Mouse (Mus musculus) kidney, embryonic 15.5 days (tissue): ENCODE measurements at regions not wholly inside any gene's neighbourhood (a gene's known extent, or its start where the extent isn't known, plus 50 kb on each side); places are given as distances from the start of the nearest gene placed in this dataset.
A peak's percentile ranks its signal among the peaks of the same experiment; 100 is the strongest.

ENCODE experiments used
- ATAC-seq: fragments of 200-750 bp; cut with Nextera tagmentation; replicated peaks from 2 replicates; pipeline ENCODE4 v1.8.0; 2017; ENCODE audit warnings: moderate TSS enrichment; ENCODE audit not compliant: low FRiP score
- H3K27ac ChIP-seq: fragments of 300-500 bp; sonication (generic); 2 replicates; pipeline ENCODE4 v1.5.1; 2015; ENCODE audit warnings: mild to moderate bottlenecking, inconsistent platforms
- H3K27me3 ChIP-seq: fragments of 300-500 bp; sonication (generic); 2 replicates; pipeline ENCODE4 v1.6.1; 2015; ENCODE audit warnings: inconsistent platforms
- H3K36me3 ChIP-seq: fragments of 300-500 bp; sonication (generic); 2 replicates; pipeline ENCODE4 v1.6.1; 2015; ENCODE audit warnings: inconsistent platforms
- H3K4me1 ChIP-seq: fragments of 300-500 bp; sonication (generic); 2 replicates; pipeline ENCODE4 v1.6.1; 2015; ENCODE audit warnings: inconsistent platforms
- H3K4me2 ChIP-seq: fragments of 300-500 bp; sonication (generic); 2 replicates; pipeline ENCODE4 v1.6.1; 2015; ENCODE audit warnings: moderate library complexity, mild to moderate bottlenecking, inconsistent platforms
- H3K4me3 ChIP-seq: fragments of 300-500 bp; sonication (generic); replicated peaks from 2 replicates; pipeline ENCODE4 v1.5.1; 2015; ENCODE audit warnings: mild to moderate bottlenecking, inconsistent platforms
- H3K9ac ChIP-seq: fragments of 300-500 bp; sonication (generic); 2 replicates; pipeline ENCODE4 v1.6.1; 2015; ENCODE audit warnings: mild to moderate bottlenecking, inconsistent platforms
- H3K9me3 ChIP-seq: fragments of 300-500 bp; sonication (generic); replicated peaks from 2 replicates; pipeline ENCODE4 v1.6.1; 2016; ENCODE audit warnings: inconsistent platforms
- WGBS: fragments of 180-500 bp; shearing (Covaris S2); methylation state at CpG from one replicate; pipeline ENCODE4 v1.1.7; 2015; ENCODE audit warnings: mixed read lengths; 5-methylcytosine and 5-hydroxymethylcytosine counted together

- Histone ChIP-seq H3K9ac (no peak overlapping the region), H3K36me3 (no peaks in the 10 kb centered on the region), H3K4me2 (no peak overlapping the region), H3K9me3 (no peaks in the 10 kb centered on the region), H3K27ac (no peak overlapping the region), H3K27me3 (no peaks in the 10 kb centered on the region), H3K4me3 (no peak overlapping the region), H3K4me1 (peaks cover 8% of the 10 kb centered on the region)
- 79% methylated on average over 3 of the region's 3 CpGs for WGBS
- ATAC-seq = no peak
Measured at GRCm38 (mm10) chr17:62962292-62962618, 81.1 kb upstream of the Efna5 start.

- peak; percentile 88 for ATAC-seq
- Histone ChIP-seq H3K4me3 (no peak overlapping the region), H3K9ac (no peak overlapping the region), H3K4me2 (peak overlapping the region; percentile 26; the same call in 1 of the 2 replicates), H3K27ac (no peak overlapping the region), H3K27me3 (no peaks in the 10 kb centered on the region), H3K4me1 (peaks cover 8% of the 10 kb centered on the region), H3K9me3 (no peaks in the 10 kb centered on the region), H3K36me3 (no peaks in the 10 kb centered on the region)
- 60% methylated on average over 19 of the region's 19 CpGs for WGBS
Measured at GRCm38 (mm10) chr17:62961596-62962291, 80.6 kb upstream of the Efna5 start.

- Histone ChIP-seq H3K9me3 (no peaks in the 10 kb centered on the region), H3K4me2 (no peak overlapping the region), H3K4me3 (no peak overlapping the region), H3K27ac (no peak overlapping the region), H3K27me3 (no peaks in the 10 kb centered on the region), H3K9ac (no peak overlapping the region), H3K4me1 (peaks cover 4% of the 10 kb centered on the region), H3K36me3 (no peaks in the 10 kb centered on the region)
- no peak for ATAC-seq
- WGBS = 67% methylated on average over 3 of the region's 3 CpGs
Measured at GRCm38 (mm10) chr17:62959146-62959545, 78.0 kb upstream of the Efna5 start.

- Histone ChIP-seq H3K36me3 (no peaks in the 10 kb centered on the region), H3K4me3 (no peak overlapping the region), H3K4me2 (no peak overlapping the region), H3K9ac (no peak overlapping the region), H3K27me3 (no peaks in the 10 kb centered on the region), H3K9me3 (no peaks in the 10 kb centered on the region), H3K4me1 (no peaks in the 10 kb centered on the region), H3K27ac (no peak overlapping the region)
- WGBS = 79% methylated on average over 1 of the region's 1 CpGs
- no peak for ATAC-seq
Measured at GRCm38 (mm10) chr17:62947537-62948193, 66.5 kb upstream of the Efna5 start.

- Histone ChIP-seq H3K27me3 (no peaks in the 10 kb centered on the region), H3K4me3 (peak overlapping the region; percentile 9; the same call in 1 of the 2 replicates), H3K27ac (no peak overlapping the region), H3K4me1 (peaks cover 14% of the 10 kb centered on the region), H3K9ac (no peak overlapping the region), H3K9me3 (no peaks in the 10 kb centered on the region), H3K4me2 (peak overlapping the region; percentile 48), H3K36me3 (no peaks in the 10 kb centered on the region)
- 31% methylated on average over 7 of the region's 7 CpGs for WGBS
- ATAC-seq = 0 out of 2 replicates have a peak, but pooled peaks have one; percentile 60
Measured at GRCm38 (mm10) chr17:62940573-62941252, 59.6 kb upstream of the Efna5 start.

- Histone ChIP-seq H3K4me3 (peak overlapping the region; percentile 9; the same call in 1 of the 2 replicates), H3K9ac (no peak overlapping the region), H3K9me3 (no peaks in the 10 kb centered on the region), H3K4me2 (peak overlapping the region; percentile 48), H3K36me3 (no peaks in the 10 kb centered on the region), H3K27ac (no peak overlapping the region), H3K4me1 (peaks cover 14% of the 10 kb centered on the region), H3K27me3 (no peaks in the 10 kb centered on the region)
- no peak for ATAC-seq
- WGBS = 21% methylated on average over 18 of the region's 18 CpGs
Measured at GRCm38 (mm10) chr17:62939930-62940572, 58.9 kb upstream of the Efna5 start.

- H3K27me3 ChIP-seq = no peaks in the 10 kb centered on the region
- 68% methylated on average over 4 of the region's 4 CpGs for WGBS
- no peaks in the 10 kb centered on the region for H3K36me3 ChIP-seq
- no peak overlapping the region for H3K9ac ChIP-seq
- H3K4me1 ChIP-seq = peaks cover 14% of the 10 kb centered on the region
- H3K4me2 ChIP-seq = no peak overlapping the region
- H3K27ac ChIP-seq = no peak overlapping the region
- ATAC-seq = no peak
- no peaks in the 10 kb centered on the region for H3K9me3 ChIP-seq
- H3K4me3 ChIP-seq = no peak overlapping the region
Measured at GRCm38 (mm10) chr17:62939171-62939570, 58.1 kb upstream of the Efna5 start.
